Mouse (Mus musculus): Measurements from ENCODE around the gene Nop58.
"Not testable (repeated sequence)": the region's sequence is repeated elsewhere in the genome, so short reads cannot be mapped to it uniquely, and the experiment has no call there.

Nop58 gene

GRCm38 (mm10) chr1:59684819-59685755 is at the start of gene Nop58:
Gene Nop58 (plus strand): TSS chr1:59684971.
- peak; percentile 73 to 79 for DNase-seq (ENCODE audit: low read depth in 1 of 2, low spot score in 2 of 2)

GRCm38 (mm10) chr1:59636349-59636748 is 48.4 kb upstream of the Nop58 start:
- no peak for DNase-seq (ENCODE audit: low read depth in 1 of 2, low spot score in 2 of 2)

DNA sequence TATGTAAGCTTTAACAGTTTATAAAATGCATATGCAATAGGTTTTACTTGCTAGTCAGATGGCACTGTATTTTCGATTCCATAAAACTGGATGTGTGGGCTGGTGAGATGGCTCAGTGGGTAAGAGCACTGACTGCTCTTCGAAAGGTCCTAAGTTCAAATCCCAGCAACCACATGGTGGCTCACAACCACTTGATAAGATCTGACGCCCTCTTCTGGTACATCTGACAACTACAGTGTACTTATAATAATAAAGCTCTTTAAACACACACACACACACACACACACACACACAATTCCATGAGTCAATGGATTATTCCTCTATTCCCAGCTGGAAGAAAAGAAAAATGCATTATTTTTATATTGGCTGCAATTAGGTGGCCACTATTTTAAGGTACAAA is 46.4 kb upstream of the Nop58 start:
- DNase-seq (ENCODE audit: low read depth in 1 of 2, low spot score in 2 of 2): no peak

DNA sequence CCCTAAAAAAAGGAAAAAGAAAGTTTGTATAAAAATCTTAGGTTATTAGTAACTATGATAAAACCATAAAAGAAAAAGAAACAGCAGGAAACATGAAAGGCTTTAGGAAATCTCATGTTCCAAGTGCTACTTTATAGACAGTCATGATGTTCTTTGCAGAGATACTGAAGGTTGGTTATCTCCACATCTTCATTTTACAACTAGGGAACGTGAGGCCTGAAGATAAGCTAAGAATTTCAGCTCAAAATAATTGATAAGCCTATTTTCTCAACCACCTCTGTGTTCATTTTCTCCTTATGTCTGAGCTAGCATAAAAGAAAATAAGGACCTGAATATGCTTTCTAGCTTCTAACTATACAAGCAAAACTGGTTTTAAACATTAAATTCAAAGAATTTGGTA is 42.3 kb upstream of the Nop58 start:
- DNase-seq (ENCODE audit: low read depth in 1 of 2, low spot score in 2 of 2): no peak

GRCm38 (mm10) chr1:59646502-59646901 is 38.3 kb upstream of the Nop58 start:
- not testable (repeated sequence) for DNase-seq (ENCODE audit: low read depth in 1 of 2, low spot score in 2 of 2)

DNA sequence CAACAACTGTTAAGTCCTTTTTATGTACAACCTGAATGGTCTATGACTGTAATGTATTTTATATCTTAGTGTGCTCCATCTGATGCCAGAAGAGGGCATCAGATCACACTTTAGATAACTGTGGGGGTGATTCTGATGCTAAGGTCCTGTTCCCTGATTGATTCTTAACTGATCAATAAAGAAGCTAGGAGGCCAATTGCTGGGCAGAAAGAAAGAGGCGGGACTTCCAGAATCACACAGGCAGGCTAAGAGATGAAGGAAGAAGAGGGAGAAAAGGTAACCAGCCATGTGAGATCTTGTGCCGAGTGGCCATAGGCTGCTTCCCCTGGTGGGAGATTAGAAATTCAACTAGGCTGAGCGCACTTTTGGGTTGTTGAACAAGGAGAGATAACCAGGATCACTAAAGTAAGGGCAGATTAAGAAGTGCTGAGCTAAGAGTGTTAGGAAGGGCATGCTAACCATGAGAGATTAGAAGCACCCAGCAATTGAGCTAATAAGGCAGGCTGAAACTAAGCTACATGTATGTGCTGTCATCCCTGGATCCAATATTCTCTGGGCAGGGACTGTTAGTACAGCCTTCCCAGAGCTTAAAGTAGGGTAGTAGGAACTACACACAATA is 33.5 kb upstream of the Nop58 start:
- no peak for DNase-seq (ENCODE audit: low read depth in 1 of 2, low spot score in 2 of 2)

DNA sequence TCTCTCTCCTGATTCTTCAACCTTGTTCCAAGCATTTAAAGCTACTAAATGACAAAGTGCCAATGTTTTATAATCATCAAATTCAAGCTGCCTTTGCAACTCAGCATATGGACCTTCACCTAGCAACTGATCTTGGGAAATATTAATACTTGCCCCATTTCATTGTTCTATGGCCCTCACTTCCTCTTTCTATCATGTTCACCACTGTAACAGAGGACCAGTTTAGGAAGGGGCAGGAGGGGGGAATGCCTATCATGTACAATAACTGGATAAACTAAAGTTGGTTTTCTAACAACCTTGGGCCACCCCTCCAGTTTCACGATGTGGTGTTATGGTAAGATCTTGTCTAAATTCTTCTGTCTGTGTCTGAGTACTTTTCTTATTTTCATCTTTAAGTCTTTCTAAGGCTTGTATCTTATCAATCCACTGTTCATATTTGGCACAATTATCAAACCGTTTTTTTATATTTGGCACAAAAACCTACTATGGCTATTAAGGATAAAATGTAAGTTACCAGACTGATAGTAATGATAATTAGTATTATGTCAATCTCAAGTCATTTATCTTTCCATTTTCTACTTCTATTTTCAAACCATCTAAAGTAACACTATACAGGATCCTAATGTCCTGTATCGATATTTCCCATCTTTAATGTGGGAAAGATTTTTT is 31.4 kb upstream of the Nop58 start:
- no peak for DNase-seq (ENCODE audit: low read depth in 1 of 2, low spot score in 2 of 2)

DNA sequence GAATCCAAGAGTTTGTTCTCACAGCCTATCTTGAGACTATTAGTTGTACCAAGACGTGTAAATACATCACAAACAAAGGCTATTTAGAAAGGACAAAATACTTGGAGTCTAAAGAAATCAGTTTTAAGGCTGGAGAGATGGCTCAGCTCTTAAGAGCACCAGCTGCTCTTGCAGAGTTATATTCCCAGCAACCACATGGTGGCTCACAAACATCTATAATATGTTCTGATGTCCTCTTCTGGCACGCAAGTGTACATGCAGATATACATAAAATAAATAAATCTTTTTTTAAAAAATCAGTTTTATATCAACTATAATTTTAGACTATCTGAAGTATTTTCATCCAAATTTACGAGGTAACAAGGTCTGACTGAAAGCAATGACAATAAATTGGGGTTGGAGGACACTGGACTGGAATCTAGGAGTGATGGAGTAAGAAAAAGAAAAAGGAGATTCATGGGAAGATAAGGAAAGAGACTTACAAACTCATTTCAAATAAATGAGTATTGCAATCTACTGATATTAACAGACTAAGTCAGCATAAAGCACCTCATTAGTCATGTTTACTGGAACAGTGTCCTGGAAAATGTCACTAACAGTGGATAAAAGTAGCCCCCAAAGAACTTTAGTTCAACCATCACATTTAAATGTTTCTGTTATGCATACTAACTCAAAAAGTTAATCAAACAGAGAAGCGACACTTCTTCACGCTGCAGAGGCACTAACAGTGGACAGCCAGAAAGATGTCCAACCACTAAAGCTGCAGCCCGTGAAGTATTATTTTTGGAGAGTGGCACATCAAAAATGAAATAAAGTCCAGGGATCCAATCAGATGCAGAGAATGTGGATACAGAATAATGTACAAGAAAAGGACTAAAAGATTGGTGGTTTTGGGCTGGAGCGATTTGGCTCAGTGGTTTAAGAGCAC is 28.3 kb upstream of the Nop58 start:
- no peak for DNase-seq (ENCODE audit: low read depth in 1 of 2, low spot score in 2 of 2)

DNA sequence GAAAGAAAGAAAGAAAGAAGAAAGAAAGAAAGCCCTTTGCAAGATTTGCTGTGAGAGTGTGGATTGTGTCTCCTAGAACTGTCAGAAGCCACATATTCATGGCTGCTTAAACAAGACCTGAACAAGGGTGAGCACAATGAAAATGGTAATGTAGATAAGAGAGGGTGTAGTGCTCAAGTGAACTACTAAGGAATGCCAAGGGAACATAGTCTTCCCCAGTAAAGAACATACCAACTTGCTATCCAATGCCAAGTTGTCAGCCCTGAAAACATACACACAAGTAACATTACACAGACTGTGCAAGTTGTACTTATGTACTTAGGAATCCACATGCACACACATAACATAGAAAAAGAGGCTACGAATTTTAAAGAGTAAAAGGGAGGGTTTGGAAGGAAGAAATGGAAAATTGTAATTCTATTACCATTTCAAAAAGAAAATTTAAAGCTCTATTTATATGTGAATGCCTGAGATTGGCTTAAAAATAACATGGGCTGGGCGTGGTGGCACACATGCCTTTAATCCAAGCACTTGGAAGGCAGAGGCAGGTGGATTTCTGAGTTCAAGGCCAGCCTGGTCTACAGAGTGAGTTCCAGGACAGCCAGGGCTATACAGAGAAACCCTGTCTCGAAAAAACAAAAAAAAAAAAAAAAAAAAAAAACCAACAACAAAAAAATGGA is 21.2 kb upstream of the Nop58 start:
- DNase-seq (ENCODE audit: low read depth in 1 of 2, low spot score in 2 of 2): no peak

- no peak for DNase-seq (ENCODE audit: low read depth in 1 of 2, low spot score in 2 of 2)
Measured at GRCm38 (mm10) chr1:59668871-59669270, 15.9 kb upstream of the Nop58 start.

DNA sequence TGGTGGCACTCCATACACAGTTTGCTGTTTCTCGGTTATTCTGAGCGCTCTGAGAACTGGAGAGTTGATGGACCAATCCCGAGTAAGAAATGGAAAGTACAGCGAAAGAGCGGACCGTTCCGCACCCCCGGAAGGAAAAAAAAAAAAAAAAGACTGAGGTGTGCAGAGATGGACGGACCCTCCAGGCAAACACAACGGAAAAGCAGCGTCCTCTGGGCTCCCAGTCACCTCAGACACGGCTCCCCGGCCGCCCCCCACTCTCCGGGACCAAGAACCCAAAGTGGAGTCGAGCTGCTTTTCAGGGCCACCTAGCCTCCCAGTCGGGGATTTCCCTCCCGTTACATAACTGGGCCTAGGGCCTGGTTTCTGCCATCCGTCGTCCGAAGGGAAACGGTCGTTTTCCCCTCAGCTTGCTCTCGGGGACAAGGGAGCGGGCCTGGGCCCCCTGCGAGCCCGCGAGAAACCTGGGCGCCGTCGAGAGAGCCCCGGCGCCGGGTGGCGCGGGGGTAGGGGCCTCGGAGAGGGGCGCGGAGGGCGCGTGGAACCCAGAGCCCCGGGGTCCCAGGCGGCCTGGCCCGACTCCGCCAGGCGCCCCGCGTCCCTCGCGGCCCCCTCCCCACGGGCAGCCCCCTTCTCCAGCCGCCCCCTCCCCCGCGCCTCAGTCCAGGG is 14.7 kb upstream of the Nop58 start:
- DNase-seq (ENCODE audit: low read depth in 1 of 2, low spot score in 2 of 2): peak; percentile 4 to 23

DNA sequence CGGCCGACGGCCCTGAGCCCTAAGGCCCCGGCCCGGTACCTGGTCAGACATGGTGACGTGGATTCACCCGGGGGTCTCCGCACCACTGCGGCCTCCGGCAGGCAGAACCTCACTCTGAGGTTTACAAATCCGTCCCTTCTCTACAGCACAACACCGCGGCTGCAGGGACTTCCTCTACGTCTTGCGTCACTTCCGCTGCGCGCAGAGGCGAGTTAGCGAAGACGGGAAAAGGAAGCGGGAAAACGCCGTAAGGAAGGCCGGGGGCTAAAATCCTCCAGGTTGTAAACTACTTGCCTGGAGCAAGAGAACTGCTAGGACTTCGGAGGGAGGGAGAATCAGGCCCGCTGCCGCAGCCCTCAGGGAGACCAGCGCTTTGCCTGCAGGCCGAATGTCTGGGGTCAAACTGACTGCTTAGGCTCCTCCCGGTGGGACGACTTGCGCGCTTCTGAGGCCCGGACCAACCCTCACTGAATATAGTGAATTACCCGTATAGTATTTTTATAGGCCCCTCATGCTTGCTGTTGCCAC is 14.1 kb upstream of the Nop58 start, which contains the start of gene Sumo1:
Sumo1 (minus strand) TSS at position 194 of the 528 bp plus-strand sequence.
- peak; percentile 60 to 78 for DNase-seq (ENCODE audit: low read depth in 1 of 2, low spot score in 2 of 2)

DNA sequence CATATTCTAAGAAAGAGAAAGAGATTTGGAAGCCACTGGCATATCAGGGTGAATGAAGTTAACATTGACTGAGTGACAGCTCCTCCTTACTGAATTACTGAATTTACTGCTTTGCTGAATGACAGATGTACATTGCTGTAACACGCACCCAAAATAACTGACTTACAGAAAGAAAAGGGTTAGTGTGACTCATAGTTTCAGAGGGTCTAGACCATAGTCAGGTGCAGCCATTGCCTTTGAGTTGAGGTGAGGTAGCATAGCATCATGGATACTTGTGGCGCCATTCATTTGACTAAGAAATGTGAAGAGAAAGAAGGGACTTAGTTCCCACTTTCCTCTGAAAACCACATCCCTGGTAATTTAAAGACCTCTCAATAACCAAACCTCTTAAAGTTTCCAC is 11.1 kb upstream of the Nop58 start:
- DNase-seq (ENCODE audit: low read depth in 1 of 2, low spot score in 2 of 2): no peak

DNA sequence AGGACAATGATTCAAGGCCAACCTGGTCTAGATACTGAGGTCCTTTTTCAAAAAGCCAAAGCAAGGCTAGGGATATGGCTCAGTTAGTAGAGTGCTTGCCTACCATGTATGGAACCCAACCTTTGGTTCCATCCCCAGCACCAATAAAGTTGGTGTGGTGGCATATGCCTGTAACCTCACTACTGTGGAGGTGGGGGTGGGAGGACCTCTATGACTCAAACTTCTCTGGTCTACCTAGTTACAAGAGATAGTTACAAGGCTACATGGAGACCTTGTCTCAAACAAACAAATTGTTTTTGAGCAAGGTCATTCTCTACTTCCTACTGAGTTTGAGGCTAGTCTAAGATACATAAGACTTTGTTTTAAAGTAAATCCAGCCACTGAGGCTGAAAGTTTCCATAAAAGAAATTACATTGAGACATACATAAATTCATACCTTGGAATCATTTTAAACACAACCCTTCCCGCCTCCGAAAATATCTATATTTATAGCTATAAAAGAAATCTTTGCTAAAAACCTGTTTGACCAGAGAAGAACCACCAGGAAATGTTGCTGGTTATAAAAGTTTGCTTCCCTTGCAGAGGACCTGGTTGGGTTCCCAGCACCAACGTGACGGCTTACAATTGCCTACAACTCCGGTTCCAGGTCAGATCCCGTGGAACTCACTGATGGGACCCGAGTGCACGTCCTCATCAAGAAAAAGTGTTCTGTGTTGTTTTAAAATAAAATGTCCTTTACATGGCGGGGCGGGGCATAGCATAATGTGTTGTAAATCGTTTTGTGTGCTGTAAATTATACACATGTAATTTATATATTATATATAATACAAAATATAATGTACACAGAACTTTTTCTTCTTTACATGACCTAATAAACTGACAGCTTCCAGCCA is 599 bp upstream of the Nop58 start:
- DNase-seq (ENCODE audit: low read depth in 1 of 2, low spot score in 2 of 2): no peak

DNA sequence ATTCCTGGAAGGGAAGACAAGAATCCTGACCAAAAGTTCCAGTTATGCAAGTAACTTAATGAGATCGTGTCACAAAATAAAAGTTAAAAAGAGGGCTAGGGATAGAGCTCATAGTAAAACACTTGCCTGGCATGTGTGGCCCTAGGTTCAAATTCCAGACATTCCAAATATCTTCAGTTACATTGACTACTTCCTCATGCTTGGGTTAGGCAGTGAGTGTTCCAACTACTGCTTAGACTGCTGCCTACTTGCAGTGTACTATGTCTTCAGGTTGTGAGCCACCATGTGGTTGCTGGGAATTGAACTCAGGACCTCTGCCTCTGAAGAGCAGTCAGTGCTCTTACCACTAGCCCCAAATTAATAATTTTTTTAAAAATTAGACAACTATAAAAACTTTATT is 2.7 kb downstream of the Nop58 start:
- no peak for DNase-seq (ENCODE audit: low read depth in 1 of 2, low spot score in 2 of 2)

GRCm38 (mm10) chr1:59690467-59690866 is 5.7 kb downstream of the Nop58 start:
- no peak for DNase-seq (ENCODE audit: low read depth in 1 of 2, low spot score in 2 of 2)

GRCm38 (mm10) chr1:59697751-59698150 is 13.0 kb downstream of the Nop58 start:
- DNase-seq (ENCODE audit: low read depth in 1 of 2, low spot score in 2 of 2): no peak

DNA sequence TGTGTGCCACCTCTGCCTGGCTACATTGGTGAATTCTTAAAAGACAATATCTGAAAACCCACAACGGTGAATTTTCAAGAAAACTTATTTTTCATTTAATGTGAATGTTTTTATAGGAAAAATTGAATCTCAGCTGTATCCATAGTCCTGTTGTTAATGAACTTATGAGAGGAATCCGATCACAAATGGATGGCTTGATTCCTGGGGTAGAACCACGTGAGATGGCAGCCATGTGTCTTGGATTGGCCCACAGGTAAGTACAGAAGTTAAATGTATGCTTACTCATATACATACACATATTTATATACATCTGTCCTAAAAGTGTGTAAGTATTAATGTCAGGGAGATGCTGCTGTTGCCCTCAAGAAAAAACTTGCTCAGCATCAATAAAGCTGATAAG is 13.4 kb downstream of the Nop58 start:
- DNase-seq (ENCODE audit: low read depth in 1 of 2, low spot score in 2 of 2): no peak

Measured in monocyte, adult 2 months (primary cell).